Mouse (Mus musculus) c-Kit-positive CD71-positive TER-119-positive erythroid progenitor cells, embryonic 14.5 days (primary cell): ENCODE data around the gene Pcdh19.
A peak's percentile ranks its signal among the peaks of the same experiment; 100 is the strongest.
"Not testable (repeated sequence)": the region's sequence is repeated elsewhere in the genome, so short reads cannot be mapped to it uniquely, and the experiment has no call there.

Experiments used
- DNase-seq: peaks from one replicate; pipeline ENCODE4 v3.0.0-alpha.2; 2013; ENCODE audit warnings: low spot score

The Pcdh19 gene

DNA sequence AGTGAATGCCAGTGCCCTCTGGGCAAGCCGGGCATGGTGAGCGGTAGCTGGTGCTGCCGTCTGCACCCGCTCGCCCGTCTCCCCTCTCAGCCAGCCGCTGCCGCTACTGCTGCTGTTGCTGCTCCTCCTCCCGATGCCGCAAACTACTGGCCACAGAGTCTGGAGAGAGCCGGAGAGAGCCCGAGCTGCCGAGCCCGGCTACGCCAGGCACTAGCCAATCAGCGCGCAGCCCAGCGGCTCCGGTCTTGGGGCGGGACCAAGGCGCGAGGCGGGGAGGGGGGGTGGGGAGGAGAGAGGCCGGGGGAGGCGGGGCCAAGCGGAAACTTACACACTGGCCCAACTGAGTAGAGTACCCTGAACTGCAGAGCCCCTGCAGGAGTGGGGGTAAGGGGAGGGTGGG lies at the start of gene Pcdh19:
Gene Pcdh19, minus strand, starts transcription at position 148 of the 400 bp plus-strand sequence.
- no peak for DNase-seq

DNA sequence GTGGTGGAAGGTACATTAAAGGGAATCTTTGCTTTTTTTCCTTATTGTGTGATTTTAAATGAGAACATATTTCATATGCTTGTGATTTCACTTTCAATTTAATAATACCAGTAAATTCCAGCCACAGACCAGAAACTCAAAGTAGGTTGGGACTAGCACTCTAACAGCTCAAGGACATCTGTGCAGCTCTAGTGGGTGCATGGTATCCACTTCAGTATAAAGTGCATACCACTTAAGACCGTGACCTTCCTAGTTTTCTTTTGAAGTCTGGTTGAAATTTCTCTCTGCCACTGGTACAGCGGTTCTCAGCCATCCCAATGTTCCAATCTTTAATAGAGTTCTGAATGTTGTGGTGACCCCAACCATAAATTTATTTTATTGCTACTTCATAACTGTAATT lies 47.1 kb upstream of the Pcdh19 start:
- DNase-seq = no peak

DNA sequence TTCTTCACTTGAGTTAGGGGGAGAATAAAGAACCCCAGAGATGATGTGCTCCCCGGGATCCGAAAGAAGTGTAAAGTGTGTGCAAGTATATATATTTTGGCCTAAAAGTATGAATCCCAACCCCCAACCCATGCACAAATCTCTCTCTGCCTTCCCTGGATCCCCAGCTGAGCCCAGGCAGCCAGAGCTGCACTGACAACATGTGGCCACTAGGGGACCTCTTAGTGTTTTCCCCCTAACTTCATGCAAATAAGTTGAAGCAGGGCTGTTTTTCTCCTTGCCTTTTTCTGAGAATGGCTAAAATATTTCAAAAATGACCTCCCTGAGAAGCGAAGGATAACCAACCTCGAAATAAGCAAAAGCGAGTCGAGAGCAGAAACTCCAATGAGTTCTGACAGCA lies 46.2 kb upstream of the Pcdh19 start:
- peak; percentile 3 for DNase-seq

DNA sequence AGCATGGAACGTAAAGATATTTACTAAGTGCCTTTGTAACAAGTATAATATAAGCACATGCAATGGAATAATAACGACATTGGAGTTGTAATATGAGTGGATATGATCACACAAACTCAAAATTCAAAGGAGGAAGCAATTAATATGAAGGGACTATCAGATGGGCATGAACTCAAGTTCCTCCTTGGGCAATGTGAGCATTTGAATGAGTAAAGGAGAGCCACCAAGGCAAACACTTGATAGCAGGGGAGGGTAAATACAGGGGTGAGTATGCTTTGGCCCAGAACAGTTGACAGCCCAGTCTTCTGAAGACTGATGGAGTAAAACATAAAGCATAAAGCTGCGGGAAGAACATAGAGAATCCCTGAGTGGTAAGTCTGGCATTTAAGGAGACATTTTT lies 32.7 kb upstream of the Pcdh19 start:
- no peak for DNase-seq

DNA sequence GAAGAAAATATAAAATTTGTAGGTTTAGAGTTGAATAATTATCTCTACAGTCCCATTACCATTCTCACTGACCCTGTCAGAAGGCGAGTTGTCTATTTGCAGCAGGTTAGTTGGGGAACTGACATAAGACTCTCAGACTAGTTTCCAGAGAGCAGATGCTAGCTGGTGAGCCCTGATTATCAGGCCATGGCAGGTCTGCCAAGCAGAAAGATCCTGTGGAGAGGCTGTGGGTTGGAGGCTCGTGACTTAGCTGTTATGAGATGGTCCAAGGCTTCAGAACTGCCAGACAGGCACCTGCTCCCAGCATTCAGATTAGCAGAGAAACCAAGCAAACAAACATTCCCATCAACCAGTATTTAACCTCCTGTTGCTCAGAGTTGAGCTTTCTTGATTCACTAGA lies 21.8 kb upstream of the Pcdh19 start:
- no peak for DNase-seq

DNA sequence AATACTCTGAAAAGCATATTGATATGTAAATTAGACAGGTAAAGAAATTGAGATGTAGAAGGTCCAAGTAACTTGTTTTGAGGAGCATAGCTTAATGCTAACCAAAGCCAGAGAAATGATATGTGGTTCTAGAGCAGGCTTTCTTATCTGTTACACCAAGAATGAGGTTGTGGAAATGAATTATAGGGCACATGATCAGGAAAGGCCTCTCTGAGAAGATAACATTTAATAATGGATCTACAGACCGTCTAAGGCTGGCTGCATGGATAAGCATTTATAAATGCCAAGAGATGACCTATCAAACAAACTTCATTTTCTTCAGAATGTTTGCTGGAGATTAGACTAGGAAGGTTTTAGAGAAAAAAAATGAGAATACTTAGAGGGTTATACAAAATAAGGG lies 14.1 kb upstream of the Pcdh19 start:
- DNase-seq = no peak

DNA sequence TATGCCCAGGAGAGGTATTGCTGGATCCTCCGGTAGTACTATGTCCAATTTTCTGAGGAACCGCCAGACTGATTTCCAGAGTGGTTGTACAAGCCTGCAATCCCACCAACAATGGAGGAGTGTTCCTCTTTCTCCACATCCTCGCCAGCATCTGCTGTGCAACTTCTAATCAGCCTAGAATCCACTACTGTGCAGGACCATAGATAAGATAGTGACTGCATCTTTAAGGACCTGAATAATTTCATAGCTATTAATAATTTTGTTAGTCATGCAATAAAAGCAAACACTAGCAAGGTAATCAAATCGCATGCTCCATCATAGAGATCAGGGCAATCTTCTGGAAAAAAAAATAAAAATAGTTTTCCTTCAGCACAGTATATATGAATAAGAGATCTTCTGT lies 9.1 kb upstream of the Pcdh19 start:
- not testable (repeated sequence) for DNase-seq

DNA sequence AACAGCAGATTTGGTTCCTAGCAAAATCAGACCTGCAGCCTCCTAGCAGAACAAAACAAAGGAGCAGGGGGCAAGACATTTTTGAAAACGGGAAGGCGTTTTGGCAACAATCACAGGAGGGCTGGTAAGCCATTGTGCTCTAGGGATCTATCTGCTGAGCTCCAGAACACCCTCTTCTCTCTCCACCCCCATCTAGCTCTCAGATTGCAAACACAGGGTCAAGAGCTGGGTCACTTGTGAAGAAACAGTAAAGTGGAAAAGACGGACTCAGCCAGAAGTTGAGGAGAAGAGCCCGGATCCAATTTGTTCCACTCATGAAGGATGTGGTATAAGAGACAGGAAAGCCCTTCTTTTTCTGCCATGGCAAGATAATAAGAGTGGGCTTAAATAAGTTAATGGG lies 7.7 kb upstream of the Pcdh19 start:
- no peak for DNase-seq

DNA sequence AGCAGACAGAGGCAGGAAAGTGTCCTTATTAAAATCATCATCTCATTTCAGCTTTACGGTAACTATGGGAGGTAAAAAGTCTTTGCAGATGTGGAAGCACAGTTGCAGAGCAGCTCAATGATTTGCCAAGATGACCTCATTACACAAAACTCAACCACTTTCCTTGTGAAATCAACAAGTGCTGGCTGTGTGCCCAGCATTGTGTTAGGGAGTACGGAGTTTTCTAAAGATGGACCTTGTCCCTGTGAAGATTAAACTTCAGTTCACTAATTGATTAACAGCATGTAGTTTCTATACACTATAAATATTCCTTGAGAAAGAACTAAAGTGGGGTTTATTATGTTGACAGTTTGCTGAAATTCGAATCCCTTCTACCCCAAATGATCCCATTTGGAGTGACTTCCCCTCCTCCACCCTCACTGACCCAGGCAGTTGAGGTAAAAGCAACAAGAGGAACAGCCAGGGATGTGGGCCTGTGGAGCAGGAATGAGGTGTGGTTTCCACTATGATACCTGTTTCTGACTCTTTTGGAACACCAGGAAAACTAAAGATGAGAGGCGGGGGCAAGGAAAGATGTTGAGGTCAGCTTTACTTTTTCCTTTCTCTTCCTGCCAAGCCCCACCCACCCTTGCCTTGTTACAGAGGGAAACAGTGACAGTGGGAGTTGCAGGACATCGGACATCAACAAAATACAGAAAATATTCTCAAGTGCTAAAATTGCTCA lies 4.4 kb upstream of the Pcdh19 start:
- DNase-seq = no peak

DNA sequence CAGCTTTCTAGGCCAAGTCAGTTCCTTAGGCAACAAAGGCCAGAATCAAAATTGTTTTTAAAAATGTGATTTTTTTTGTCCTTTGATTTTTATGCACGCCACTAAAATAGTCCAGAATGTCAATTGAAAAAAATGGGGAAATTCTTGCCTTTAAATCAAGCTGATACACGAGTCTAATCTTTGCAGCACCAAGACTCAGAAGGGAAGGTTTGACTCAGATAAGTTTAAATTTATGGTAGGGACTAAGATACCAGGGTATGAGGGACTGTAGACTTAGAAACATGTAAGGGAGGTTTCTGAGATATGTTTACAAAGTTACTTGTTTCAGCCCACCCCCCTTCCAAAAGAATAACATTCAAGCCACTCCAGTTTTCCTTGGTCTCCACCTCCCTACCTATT lies 3.6 kb upstream of the Pcdh19 start:
- DNase-seq = no peak

DNA sequence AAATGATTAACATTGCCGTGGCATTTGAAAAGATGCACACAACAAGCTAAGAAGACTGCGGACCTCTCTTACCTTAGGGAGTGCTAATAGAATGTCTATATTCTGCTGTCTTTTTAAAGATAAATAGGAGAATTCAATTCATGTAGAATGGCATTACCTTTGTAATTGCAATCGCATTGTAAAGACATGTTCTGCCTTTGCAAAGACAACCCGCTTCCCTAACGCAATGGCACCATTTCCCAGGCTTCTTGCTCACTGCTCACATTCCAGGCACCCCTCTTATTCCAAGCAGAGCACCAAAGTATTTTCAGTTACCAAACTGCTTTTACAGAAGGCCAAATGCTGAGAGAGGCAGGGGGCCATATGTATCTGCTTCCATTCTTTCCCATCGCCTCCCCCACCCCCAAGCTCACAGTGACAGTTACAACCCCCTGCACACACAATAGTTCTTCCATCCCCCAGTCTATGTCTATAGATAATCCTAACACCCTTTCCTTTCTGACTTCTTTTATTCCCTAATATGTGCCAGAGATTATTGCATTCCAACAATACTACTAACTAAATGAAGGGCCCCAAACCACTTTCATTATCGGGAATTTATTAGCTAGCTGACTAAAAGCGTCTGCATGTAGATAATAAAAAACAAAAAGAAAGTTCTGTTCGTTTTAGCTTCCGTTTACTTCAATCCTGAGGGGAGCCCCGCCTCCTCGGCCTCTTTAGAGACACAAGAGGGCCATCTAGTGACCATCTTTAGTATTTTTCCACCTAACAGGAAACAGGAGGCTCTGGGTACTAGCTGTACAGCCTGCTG lies 3.0 kb upstream of the Pcdh19 start:
- peak; percentile 13 for DNase-seq

DNA sequence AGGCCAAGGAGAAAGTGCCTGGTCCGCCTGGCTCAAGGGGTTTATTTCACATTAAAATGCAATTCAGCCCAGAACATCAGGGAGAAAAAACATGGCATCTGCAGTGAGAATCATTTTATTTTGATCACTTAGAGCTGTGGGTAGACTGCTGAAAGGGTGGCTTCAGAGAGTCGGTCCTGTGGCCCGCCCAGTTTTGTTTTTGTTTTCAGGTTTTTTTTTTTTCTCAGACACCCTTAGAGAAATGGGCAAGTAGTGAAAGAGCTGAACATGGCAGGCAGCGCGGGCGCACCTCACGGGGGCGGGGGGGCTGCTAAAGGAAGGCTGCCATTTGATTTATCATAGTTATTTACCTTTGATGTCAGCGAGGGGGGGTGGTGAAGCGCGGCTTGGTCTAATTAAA lies 2.0 kb upstream of the Pcdh19 start:
- DNase-seq = no peak

DNA sequence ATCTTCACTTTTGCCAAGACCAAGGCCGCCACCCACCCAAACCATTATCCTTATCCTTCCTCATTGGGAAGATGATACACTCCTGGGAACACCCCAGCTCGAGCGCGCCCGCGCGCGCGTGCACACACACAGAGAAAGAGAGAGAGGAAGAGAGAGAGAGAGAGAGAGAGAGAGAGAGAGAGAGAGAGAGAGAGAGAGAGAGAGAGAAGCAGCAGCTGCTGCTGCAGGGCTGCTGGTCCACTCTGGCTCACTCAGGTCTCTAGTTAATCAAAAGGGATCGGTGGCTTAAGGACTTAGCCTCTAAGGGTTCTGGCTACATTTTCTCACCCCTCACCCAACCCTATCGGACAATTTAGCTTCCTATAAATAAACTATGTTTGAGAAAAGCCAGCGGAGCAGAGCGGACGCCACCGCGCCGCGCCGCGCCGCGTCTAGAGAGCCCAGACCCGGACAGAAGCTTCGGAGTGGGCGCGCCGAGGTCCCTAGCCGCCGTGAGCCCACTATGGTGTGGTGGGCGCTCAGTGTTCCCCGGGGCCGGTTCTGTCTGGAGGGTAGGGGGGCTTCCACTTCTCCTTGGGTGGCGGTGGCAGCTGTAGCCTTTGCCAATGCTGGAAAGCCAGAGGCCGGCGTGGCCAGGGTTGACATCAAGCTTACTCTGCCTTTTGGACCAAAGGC lies 926 bp upstream of the Pcdh19 start:
- DNase-seq = no peak

DNA sequence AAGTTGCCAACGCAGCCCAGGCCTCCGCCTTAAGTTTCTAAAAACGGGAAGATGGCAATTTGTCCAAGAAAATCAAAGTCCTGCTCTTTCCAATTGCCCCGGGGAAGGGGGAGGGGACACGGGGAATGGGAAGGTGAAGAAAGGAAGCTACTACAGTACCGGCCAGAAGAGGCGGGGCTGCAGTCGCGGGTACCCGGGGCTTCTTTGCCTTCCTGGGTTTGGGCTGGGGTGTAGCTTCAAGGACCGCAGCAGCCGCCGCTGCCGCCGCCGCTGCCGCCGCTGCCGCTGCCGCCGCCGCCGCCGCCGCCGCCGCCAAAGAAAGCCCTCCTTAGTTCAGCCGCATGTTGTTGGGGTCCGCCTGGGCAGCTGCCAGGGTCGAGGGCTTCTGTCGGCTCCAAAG lies 631 bp downstream of the Pcdh19 start:
- no peak for DNase-seq

DNA sequence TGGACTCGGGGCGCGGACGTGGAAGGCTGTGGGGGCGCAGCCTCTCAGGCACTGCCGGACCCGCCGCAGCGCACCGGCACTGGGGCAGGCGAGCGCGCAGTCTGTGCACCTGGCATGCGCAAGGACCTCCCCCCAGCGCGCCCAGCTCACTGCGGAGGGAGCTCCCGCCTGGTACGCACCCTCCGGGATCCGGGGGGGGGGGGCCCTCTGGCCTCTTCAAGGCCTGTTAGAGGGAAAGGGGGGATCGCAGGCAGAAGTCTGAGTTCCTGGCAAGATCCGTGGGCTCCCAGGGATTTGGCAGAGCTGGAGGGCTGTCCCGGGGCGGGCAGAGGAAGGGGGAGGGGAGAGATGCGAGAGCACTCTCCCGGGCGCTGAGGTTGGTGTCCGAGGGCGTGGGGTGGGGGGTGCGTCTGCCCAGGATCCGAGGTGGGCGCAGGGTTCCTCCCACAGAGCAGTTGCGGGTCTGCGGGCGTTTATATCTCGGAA lies 1.1 kb downstream of the Pcdh19 start:
- DNase-seq = no peak

DNA sequence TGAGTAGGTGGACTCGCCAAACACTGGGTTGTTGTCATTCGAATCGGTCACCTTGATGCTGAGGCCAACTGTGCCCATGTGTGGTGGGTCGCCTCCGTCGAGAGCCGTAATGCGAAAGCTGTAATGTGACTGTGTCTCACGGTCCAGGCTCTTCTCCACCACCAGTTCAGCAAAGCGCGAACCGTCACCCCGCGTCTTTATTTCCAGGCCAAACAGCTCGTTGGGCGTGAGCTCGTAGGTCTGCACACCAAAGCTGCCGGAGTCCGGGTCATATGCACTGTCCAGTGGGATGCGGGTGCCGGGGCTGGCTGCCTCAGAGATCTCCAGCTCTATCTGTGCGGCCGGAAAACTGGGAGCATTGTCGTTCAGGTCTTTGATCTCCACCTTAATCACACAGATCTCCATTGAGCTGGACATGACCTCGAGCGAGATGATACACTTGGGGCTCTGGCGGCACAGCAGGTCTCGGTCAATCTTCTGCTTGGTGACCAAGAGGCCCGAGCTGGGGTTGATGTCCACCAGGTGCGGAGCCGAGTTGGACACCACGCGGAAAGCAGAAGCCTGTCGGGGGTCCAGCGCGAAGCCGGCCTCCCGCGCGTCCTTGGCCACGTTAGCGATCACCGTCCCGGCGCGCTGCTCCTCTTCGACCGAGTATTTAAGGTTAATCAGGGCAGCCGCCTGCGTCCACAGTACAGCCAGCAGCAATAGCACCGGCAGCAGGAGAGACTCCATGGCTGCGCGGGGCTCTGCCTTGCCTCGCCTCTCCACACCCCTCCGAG lies 2.1 kb downstream of the Pcdh19 start:
- no peak for DNase-seq

DNA sequence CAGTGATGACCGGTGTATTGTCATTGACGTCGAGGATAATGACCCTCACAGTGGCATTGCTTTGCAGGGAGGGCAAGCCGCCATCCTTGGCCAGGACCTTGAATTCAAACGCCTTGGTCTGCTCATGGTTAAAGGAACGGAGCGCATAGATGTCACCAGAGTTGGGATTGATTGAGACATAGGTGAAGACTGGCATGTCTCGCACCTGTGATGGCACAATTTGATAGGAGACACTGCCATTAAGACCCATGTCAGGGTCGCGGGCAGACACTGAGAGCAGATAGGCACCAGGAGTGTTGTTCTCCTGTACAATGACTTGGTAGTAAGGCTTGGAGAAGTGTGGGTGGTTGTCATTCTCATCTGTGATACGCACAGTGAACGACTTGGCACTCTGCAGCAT lies 3.2 kb downstream of the Pcdh19 start:
- DNase-seq = no peak

DNA sequence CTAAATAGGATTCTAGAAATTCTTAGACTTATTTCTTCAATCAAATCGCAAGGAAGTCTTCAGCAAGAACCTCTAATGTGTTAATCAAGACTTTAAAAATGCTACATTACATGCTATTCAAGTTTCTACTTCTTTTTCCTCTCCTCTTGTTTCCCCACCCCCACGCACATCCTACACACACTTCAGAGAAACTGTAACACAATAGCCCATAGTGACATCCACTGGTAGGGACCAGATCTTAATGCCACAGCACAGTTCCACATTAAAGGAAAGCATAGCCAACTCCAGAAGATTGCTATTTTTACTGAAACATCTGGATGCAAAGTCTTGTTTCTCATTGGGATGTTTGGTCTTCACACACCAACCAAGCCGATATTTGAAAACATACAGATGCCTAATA lies 4.8 kb downstream of the Pcdh19 start:
- no peak for DNase-seq

DNA sequence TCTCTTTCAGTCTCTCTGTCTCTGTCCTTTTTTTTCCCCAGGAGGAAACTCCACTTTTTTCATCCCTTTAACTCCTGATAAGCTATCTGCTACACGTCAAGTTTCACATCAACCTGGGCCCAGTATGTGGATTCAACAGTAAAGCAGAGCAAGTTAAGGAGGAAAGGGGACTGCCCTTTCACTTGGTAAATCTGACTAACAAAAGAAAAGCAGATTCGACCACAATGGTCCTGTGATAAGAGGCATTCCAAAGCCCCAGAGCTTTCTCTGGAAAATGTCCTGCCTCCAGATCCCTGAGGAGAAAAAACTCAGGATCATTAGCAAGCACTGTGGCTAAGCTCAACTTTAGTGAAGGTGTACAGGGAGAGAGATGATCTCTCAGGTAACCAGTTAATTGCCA lies 13.7 kb downstream of the Pcdh19 start:
- DNase-seq = no peak

DNA sequence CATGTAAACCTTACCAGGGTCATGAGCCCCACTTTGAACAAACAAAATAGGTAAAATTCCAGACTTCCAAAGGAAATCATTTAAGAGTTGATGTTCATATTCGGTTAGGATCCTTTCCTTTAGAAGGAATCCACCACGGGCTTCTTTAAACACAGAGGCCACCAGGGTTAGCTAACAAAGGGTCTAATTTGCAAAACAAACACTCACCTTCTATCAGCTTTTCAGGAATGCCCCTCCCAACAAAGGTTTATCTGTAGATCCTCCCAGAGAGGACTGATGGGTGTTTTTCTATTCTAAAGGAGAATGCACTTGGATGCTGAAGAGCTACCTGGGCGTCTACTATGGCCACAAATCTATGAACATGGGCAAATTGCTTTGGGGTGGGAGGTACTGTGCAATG lies 15.0 kb downstream of the Pcdh19 start:
- DNase-seq = no peak

DNA sequence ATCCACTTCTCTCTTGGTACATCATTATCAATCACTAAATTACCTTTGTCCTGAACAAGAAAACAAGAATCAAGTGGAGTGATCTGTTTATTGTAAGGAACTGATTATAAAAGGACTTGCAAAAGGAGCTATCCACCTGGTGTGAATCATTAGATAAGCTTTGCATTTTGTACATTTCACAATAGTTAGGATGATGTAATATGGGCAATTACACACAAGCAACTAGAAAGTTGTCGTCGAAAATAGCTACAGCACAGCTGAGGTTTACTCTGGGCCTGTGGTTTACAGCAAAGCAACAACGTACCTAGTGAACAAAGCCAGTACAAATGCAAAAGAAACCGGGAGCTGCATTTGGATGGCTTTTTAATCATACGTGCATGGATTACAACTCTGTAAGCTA lies 28.7 kb downstream of the Pcdh19 start:
- no peak for DNase-seq
